Mouse (Mus musculus) effector memory CD4-positive, alpha-beta T cell, adult 5 months (primary cell): Measurements from ENCODE around the gene Phf21b. TPM values are rescaled to one million over a fixed set of nuclear protein-coding genes. Genes with fewer than 3 reads are reported as not detected.

Source experiments
- polyA plus RNA-seq: library from polyadenylated mRNA; unstranded; fragments of 100-300 nt; shearing (Covaris generic); gene quantifications from one replicate; pipeline ENCODE4 v1.2.1, GENCODE M21; 2017

Phf21b gene
- 2.6 TPM for polyA plus RNA-seq

DNA sequence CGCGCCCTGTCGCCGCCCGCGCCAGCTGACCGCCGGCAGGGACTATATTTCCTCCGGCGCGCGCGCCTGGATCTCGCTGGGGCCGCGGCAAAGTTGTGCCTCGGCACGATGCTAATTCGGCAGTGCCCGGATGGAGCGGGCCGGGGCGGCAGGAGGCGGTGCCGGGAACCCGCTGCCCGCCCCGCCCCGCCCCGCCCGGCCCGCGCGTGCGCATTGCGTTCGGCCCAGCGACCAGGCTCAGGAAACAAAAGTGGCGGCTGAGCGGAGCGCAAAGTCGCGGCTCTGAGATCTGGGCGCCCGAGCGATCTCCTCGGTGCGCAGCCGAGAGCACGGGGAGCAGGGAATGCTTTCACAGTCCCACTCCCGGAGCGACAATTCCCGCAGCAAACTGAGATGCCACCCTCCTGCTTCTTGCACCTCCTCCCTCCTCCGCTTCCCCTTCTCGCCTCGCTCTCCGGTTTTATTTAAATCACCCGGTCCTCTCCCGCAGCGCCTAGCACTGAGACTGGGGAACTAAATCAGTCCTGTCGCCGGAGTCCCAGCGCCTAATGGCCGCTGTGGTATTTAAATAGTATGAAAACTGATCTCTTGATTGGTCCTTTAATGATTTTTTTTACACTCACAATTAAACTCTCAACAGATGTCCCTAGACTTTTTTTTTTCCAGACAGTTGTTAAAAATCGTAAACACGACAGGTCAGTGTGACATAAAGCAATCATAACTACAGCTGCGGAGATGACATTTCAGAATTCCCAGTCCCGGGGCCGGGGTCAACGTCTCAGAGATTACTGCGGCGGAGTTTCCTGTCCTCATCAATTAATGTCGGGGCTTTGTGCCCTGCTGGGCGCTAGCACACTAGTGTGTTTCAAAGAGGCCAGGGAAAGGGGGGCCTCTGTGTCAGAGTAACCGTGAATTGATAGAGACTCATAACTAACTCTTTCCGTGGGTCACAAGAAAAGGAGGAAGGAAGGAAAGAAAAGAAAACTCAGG lies at the start of gene Phf21b:
Phf21b (minus strand) TSS at position 44 of the 990 bp plus-strand sequence.

Other genes with a start within 250 kb of the Phf21b start
- gene Prr5, start 186.4 kb downstream of the Phf21b start, polyA plus RNA-seq: not detected
- not detected for gene Arhgap8, start 136.0 kb downstream of the Phf21b start, polyA plus RNA-seq
- gene Gm29666, start 64.0 kb upstream of the Phf21b start, polyA plus RNA-seq: 0.11 TPM
- gene Nup50, start 67.4 kb upstream of the Phf21b start, polyA plus RNA-seq: 83.0 TPM
- gene 5031439G07Rik, start 132.5 kb upstream of the Phf21b start, polyA plus RNA-seq: 22.1 TPM
- gene Upk3a, start 161.1 kb upstream of the Phf21b start, polyA plus RNA-seq: not detected
- gene Fam118a, start 172.9 kb upstream of the Phf21b start, polyA plus RNA-seq: 42.6 TPM